Mouse (Mus musculus): ENCODE measurements at regions not wholly inside any gene's neighbourhood (a gene's known extent, or its start where the extent isn't known, plus 50 kb on each side); places are given as distances from the start of the nearest gene placed in this dataset.
A peak's percentile ranks its signal among the peaks of the same experiment; 100 is the strongest.

DNA sequence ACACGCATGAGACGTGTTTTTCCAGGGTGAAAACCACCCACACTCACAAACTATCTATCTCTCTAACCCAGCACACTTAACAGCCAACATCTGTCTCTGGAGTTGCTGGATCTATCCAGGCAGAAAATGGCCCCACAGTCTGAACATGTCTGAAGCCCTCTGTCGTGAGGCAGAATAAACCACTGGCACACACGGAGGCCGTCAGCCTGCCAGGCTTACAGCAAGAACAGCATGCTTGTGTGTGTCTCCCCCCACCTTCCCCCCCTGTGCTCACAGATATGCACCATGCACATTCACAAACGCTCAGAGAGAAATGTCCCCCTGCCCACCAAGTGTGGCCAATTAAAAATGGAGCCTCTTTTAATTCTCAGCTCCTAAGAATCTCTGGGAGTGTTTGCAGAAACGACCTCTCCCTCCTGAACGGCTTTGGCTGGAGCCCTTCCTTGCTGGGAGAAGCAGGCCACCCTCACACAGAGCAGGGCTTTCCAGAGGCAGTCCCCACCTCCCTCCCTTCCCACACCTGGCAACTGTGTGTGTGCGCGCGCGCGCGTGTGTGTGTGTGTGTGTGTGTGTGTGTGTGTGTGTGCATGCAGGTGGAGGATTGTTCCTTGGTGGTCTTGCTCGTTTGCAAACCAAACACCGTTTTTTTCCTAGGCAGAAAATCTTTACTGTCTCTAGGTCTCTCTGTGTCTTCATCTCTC is 88.7 kb downstream of the Edn3 start:
- DNase-seq = no peak

GRCm38 (mm10) chr2:174850860-174851259 is 90.4 kb downstream of the Edn3 start:
- DNase-seq = no peak

DNA sequence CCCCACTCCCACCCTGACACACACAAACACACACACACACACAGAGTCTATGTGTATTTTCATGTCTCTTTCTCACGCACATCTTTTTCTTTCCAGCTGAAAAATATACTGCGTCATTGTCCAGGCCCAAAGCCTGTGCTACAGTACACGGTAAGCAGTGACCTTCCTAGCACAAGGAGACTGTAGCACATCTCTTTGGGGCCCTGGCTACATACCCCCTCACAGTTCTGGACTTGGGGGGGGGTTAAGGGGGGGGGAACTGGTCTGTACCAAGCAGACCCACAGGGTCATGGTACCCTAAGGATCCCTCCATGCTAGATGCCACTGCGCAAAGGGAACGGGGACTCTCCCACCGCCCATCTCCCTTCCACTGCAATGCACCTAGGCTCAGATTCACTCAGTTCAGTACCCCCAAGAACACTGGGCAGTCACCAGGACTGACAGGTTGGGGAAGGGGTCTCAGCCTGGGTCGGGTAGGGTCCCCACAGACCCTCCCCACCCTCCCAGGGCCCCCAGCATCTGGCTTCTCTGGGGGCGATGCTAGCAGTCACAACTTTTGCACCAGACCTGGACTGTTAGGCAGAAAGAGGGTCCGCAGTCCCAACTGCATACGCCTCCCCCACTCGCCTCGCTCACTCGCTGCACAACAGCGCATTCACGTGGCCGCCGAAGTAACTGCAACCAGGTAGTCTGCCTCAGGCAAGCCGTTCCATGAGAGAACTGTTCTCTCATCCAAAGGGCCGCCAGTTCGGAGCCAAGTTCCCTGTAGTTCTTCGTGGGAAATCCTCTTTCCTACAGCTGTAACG is 91.3 kb downstream of the Edn3 start:
- DNase-seq = peak; percentile 46 to 84

GRCm38 (mm10) chr2:174853786-174854185 is 93.4 kb downstream of the Edn3 start:
- DNase-seq = no peak

- no peak for DNase-seq
Measured at GRCm38 (mm10) chr2:174855548-174855947, 95.1 kb downstream of the Edn3 start.

DNA sequence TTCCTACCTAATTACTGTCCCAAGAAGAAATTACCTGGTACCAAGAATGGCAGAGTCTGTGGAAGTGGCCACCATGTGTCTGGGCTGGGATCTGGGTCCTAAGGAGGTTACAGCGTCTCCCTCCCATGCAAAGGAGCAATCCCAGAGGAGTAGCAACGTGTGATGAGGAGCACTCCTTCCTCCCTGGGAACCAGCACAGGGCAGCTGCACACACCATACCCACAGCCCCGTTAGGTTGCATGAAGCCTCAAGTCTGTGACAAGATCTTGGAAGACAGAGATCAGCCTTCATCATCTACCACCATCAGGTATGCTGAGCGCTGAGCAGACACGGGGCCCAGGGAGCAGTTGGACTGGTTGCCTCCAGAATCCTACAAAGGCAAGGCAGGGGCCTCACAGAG is 95.7 kb downstream of the Edn3 start:
- no peak for DNase-seq

- peak; percentile 91 for DNase-seq
Measured at GRCm38 (mm10) chr2:174858011-174858834, 97.8 kb downstream of the Edn3 start.

GRCm38 (mm10) chr2:174858835-174859215 is 98.4 kb downstream of the Edn3 start:
- DNase-seq = no peak

- peak; percentile 26 to 55 for DNase-seq
Measured at GRCm38 (mm10) chr2:174859533-174859932, 99.1 kb downstream of the Edn3 start.

DNA sequence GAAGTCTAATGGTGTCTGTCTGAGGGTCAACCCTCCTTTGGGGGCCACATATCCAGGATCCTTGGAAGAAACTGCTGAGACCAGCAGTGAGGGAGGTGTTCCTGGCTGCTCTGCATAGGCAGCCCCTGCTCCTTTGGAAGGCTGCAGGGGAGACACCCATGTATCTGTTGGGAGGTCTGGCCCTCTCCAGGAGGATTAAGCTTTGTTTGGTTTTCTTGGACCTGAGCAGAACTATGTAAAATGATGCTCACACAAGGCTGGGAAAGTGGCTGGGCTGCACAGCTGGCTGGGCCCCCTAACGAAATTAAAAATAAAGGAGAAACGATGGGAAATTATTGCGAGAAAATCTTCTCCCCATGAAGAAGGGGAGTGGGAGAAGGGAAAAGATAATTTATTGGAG is 104.2 kb downstream of the Edn3 start:
- DNase-seq = no peak

GRCm38 (mm10) chr2:174866546-174866945 is 106.1 kb downstream of the Edn3 start:
- no peak for DNase-seq

DNA sequence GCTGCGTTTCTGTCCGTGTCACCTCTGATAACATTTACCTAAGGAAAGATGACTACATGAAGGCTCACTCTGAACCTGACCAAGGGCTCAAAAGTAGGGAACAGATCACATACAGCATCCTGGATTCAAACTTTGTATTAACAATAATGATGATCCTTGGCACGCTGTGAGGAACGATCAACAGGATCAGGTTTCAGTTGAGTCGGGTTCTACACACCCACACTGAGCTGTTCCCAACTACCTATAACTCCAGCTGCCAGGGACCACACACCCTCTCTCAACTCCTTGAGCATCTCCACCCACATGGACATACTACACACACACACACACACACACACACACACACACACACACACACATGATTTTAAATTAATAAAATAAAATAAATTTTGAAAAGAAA is 107.0 kb downstream of the Edn3 start:
- no peak for DNase-seq

DNA sequence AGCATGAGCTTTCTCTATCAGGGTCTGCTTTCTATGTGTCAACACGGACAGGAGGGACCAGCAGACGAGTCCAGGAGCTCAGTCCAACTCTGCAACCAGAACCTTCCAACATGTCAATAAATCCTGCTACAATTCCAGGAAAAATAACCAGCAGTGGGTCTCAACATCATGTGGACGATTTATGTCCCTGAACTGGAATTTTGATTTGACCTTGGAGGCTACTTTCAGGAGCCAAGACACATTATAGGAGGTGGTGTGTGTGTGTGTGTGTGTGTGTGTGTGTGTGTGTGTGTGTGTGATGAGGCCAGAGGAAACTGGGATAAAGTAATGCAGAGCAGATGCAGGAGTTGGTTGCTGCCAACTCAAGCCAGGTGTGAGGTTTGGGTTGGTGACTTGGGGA is 107.8 kb downstream of the Edn3 start:
- peak in 1 of 2 experiments; percentile 28 for DNase-seq

DNA sequence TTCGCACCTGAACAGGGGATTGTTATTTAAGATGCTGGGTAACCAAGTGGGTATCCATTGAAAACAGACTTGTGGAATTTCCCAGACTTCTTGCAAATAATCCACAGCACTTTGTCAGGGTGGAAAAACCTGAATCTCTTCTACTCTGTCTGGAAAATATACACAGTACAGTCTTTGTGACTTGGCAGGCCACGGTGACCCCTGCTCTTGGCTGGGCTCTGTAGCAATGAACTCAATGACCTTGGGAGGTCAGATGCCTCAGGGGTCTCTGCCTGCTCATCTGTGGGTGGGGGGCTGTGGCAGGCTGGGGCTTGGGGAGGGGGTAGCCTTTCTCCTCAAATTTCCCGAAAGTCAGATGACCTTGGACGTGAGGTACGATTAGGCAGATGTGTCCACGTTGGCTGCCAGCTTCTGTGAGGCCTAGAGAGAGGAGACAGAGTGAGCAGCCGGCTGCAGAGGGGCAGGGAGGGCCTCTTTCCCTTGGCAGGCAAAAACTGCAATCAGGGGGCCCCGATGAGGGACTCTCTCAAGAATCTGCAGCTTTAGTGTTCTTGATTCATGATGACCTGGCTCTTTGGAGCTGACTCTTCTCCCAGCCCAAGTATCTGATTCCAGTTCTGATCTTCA is 108.4 kb downstream of the Edn3 start:
- peak in 1 of 2 experiments; percentile 22 for DNase-seq

- DNase-seq = no peak
Measured at GRCm38 (mm10) chr2:174870284-174870683, 109.9 kb downstream of the Edn3 start.

DNA sequence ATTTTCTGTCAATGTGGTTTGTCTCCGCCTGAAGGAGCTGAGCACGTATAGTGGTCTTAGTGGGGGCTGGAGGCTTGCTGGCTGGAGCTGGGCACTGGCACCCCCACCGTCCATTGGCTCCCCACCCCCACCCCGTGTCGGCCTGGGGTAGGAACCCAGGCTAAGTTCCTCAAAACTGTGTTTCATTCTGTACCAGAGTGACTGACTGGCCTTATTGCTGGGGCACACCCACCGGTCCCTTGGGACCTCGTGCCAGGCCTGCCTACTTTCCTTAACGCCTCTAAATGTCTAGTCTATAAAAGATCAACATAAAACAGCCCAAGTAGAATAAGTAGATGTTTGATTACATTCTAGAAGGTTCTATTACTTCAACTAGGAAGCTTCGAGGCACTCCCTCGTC is 110.8 kb downstream of the Edn3 start:
- peak in 1 of 2 experiments; percentile 28 for DNase-seq

DNA sequence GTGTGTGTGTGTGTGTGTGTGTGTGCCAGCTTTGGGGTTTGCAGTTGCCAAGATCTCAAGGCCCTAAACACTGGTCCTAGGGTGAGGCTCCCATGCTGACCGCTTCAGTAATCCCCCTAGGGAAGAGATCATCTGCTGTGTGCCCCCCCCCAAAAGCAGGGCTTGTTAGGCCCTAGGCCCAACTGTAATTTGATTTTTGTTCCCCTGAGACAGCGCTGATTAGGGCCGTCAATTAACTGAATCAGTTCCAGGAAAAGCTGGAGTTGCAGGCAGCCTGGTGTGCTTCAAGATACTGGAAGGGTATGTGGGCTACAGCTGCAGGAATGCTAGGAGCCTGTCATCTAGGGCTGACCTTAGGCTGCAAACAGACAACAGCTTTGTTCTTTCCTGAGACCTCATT is 111.4 kb downstream of the Edn3 start:
- no peak for DNase-seq

GRCm38 (mm10) chr2:174876886-174877285 is 116.5 kb downstream of the Edn3 start:
- DNase-seq = no peak

DNA sequence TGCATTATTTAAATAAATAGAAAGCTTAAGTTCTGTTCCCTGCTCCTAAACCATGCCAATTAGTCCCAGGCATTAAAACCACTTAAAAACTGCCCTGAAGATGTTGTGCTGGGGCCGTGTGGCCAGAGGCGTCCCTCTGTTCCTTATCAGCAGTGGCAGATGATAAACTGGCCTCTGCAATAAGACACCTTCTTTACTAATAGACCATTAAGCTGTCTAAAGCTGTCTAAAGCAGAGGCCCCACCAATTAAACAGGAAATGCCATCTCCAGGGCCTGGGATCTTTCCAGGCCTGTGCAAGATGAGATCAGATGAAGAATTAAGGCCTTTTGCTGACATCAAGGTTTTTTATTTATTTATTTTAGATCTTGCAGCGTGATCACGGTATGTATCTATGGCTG is 118.6 kb downstream of the Edn3 start:
- DNase-seq = no peak

- DNase-seq = no peak
Measured at GRCm38 (mm10) chr2:174880659-174881058, 120.2 kb downstream of the Edn3 start.

- DNase-seq = no peak
Measured at GRCm38 (mm10) chr2:174884232-174885225, 124.1 kb downstream of the Edn3 start.
